Mouse (Mus musculus): Measurements from ENCODE around the gene Galntl6. TPM values are rescaled to one million over a fixed set of nuclear protein-coding genes. Genes with fewer than 3 reads are reported as not detected.
"Not testable (repeated sequence)": the region's sequence is repeated elsewhere in the genome, so short reads cannot be mapped to it uniquely, and the experiment has no call there.

Gene Galntl6
- polyA plus RNA-seq, 1 experiment from 2014 or later = 0.73 TPM

DNA sequence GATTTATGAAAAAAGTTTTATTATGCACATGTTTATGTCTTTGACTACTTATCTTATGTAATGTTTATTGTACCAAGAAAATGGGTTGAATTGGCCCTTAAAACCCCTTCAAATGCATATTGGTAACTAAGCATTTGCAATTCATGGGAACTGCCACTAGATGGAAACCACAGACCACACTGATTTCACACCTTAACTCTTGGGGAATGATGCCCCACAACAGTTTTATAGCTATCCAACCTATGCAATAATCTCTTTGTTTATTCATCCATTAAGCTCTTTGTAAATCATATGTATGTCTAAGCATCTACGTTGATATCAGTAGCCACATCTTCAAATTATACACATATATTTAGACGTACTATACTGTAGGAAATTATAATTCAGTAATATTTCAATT, 346.3 kb downstream of the Galntl6 start:
- no peaks in the 10 kb centered on the region for H3K27me3 ChIP-seq (ENCODE audit: low read depth, poor library complexity, severe bottlenecking)
- 0 out of 2 replicates have a peak, but pooled peaks cover 4% of the 10 kb centered on the region for H3K4me1 ChIP-seq
- H3K27ac ChIP-seq = no peak overlapping the region
- WGBS = 60% methylated on average over 2 of the region's 2 CpGs
- no peaks in the 10 kb centered on the region for H3K36me3 ChIP-seq
- H3K4me3 ChIP-seq = no peak overlapping the region
- H3K9me3 ChIP-seq (replicated peaks) = no peaks in the 10 kb centered on the region
- DNase-seq (ENCODE audit: low spot score) = no peak

GRCm38 (mm10) chr8:58535781-58536180, 376.7 kb downstream of the Galntl6 start:
- Histone ChIP-seq H3K9me3 (replicated peaks) (no peaks in the 10 kb centered on the region), H3K4me1 (no peaks in the 10 kb centered on the region), H3K27ac (no peak overlapping the region), H3K27me3 (ENCODE audit: low read depth, poor library complexity, severe bottlenecking) (no peaks in the 10 kb centered on the region), H3K4me3 (no peak overlapping the region), H3K36me3 (no peaks in the 10 kb centered on the region)
- WGBS = 89% methylated on average over 2 of the region's 2 CpGs
- no peak for DNase-seq (ENCODE audit: low spot score)

GRCm38 (mm10) chr8:58534631-58535030, 377.8 kb downstream of the Galntl6 start:
- no peak for DNase-seq (ENCODE audit: low spot score)

GRCm38 (mm10) chr8:58523443-58523842, 389.0 kb downstream of the Galntl6 start:
- Histone ChIP-seq H3K27ac (no peak overlapping the region), H3K27me3 (ENCODE audit: low read depth, poor library complexity, severe bottlenecking) (no peaks in the 10 kb centered on the region), H3K36me3 (no peaks in the 10 kb centered on the region), H3K4me1 (no peaks in the 10 kb centered on the region), H3K9me3 (replicated peaks) (no peaks in the 10 kb centered on the region), H3K4me3 (no peak overlapping the region)
- no peak for DNase-seq (ENCODE audit: low spot score)
- WGBS = 16% methylated on average over 1 of the region's 1 CpGs

More at GRCm38 (mm10) chr8:58534631-58535030, 377.8 kb downstream of the Galntl6 start:
- no peaks in the 10 kb centered on the region for H3K36me3 ChIP-seq
- no peak overlapping the region for H3K4me3 ChIP-seq
- no peaks in the 10 kb centered on the region for H3K4me1 ChIP-seq
- no peak overlapping the region for H3K27ac ChIP-seq
- no peaks in the 10 kb centered on the region for H3K27me3 ChIP-seq (ENCODE audit: low read depth, poor library complexity, severe bottlenecking)
- H3K9me3 ChIP-seq (replicated peaks) = no peaks in the 10 kb centered on the region

GRCm38 (mm10) chr8:58521932-58522331, 390.5 kb downstream of the Galntl6 start:
- H3K4me3 ChIP-seq = no peak overlapping the region
- H3K4me1 ChIP-seq = no peaks in the 10 kb centered on the region
- no peak overlapping the region for H3K27ac ChIP-seq
- DNase-seq (ENCODE audit: low spot score) = no peak
- H3K27me3 ChIP-seq (ENCODE audit: low read depth, poor library complexity, severe bottlenecking) = no peaks in the 10 kb centered on the region
- no peaks in the 10 kb centered on the region for H3K9me3 ChIP-seq (replicated peaks)
- H3K36me3 ChIP-seq = no peaks in the 10 kb centered on the region

- no peak for DNase-seq (ENCODE audit: low spot score)
- H3K27me3 ChIP-seq (ENCODE audit: low read depth, poor library complexity, severe bottlenecking) = no peaks in the 10 kb centered on the region
- no peak overlapping the region for H3K4me3 ChIP-seq
- no peaks in the 10 kb centered on the region for H3K4me1 ChIP-seq
- H3K27ac ChIP-seq = no peak overlapping the region
- no peaks in the 10 kb centered on the region for H3K36me3 ChIP-seq
- no peaks in the 10 kb centered on the region for H3K9me3 ChIP-seq (replicated peaks)
Observed at GRCm38 (mm10) chr8:58510516-58510915, 401.9 kb downstream of the Galntl6 start.

- DNase-seq (ENCODE audit: low spot score) = no peak
- Histone ChIP-seq H3K9me3 (replicated peaks) (no peaks in the 10 kb centered on the region), H3K36me3 (no peaks in the 10 kb centered on the region), H3K27me3 (ENCODE audit: low read depth, poor library complexity, severe bottlenecking) (no peaks in the 10 kb centered on the region), H3K4me1 (no peaks in the 10 kb centered on the region), H3K27ac (no peak overlapping the region), H3K4me3 (no peak overlapping the region)
- 89% methylated on average over 1 of the region's 1 CpGs for WGBS
Observed at GRCm38 (mm10) chr8:58509051-58509450, 403.4 kb downstream of the Galntl6 start.

GRCm38 (mm10) chr8:58487099-58487498, 425.3 kb downstream of the Galntl6 start:
- Histone ChIP-seq H3K36me3 (no peaks in the 10 kb centered on the region), H3K4me3 (no peak overlapping the region), H3K9me3 (replicated peaks) (no peaks in the 10 kb centered on the region), H3K27ac (no peak overlapping the region), H3K27me3 (ENCODE audit: low read depth, poor library complexity, severe bottlenecking) (no peaks in the 10 kb centered on the region), H3K4me1 (no peaks in the 10 kb centered on the region)
- DNase-seq (ENCODE audit: low spot score) = no peak
- 89% methylated on average over 4 of the region's 4 CpGs for WGBS

- not testable (repeated sequence) for DNase-seq (ENCODE audit: low spot score); H3K27ac ChIP-seq; H3K9me3 ChIP-seq (replicated peaks); H3K27me3 ChIP-seq (ENCODE audit: low read depth, poor library complexity, severe bottlenecking); H3K4me1 ChIP-seq; H3K4me3 ChIP-seq; H3K36me3 ChIP-seq
- 87% methylated on average over 2 of the region's 2 CpGs for WGBS
Observed at GRCm38 (mm10) chr8:58463342-58463741, 449.1 kb downstream of the Galntl6 start.

- H3K4me3 ChIP-seq = no peak overlapping the region
- no peaks in the 10 kb centered on the region for H3K9me3 ChIP-seq (replicated peaks)
- no peak for DNase-seq (ENCODE audit: low spot score)
- H3K4me1 ChIP-seq = no peaks in the 10 kb centered on the region
- no peaks in the 10 kb centered on the region for H3K27me3 ChIP-seq (ENCODE audit: low read depth, poor library complexity, severe bottlenecking)
- 98% methylated on average over 2 of the region's 2 CpGs for WGBS
- no peak overlapping the region for H3K27ac ChIP-seq
- no peaks in the 10 kb centered on the region for H3K36me3 ChIP-seq
Observed at GRCm38 (mm10) chr8:58442696-58443095, 469.7 kb downstream of the Galntl6 start.

- Histone ChIP-seq H3K27ac (no peak overlapping the region), H3K9me3 (replicated peaks) (no peaks in the 10 kb centered on the region), H3K4me3 (no peak overlapping the region), H3K36me3 (no peaks in the 10 kb centered on the region), H3K4me1 (no peaks in the 10 kb centered on the region), H3K27me3 (ENCODE audit: low read depth, poor library complexity, severe bottlenecking) (no peaks in the 10 kb centered on the region)
- no peak for DNase-seq (ENCODE audit: low spot score)
- WGBS = 61% methylated on average over 5 of the region's 5 CpGs
Observed at GRCm38 (mm10) chr8:58418481-58418880, 494.0 kb downstream of the Galntl6 start.

DNA sequence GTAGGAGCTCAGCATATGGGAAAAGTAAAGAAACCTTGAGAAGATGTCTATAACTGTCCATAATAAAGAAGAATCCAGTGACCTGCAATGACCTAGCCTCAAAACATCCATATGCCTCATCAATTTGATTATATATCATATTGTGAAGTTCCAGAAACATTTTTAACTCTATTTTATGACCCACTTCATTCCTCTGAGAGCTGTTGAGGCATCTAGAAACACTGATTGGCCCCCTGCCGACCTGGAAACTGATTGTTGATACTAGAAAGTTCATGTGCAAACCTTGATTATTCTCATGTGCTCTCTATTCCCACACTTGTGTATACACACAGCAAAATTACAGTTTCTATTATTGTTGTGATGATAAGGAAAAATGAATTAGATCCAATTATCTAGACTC, 494.9 kb downstream of the Galntl6 start:
- no peak overlapping the region for H3K27ac ChIP-seq
- H3K27me3 ChIP-seq (ENCODE audit: low read depth, poor library complexity, severe bottlenecking) = no peaks in the 10 kb centered on the region
- no peaks in the 10 kb centered on the region for H3K4me1 ChIP-seq
- DNase-seq (ENCODE audit: low spot score) = no peak
- H3K4me3 ChIP-seq = no peak overlapping the region
- no peaks in the 10 kb centered on the region for H3K36me3 ChIP-seq
- no peaks in the 10 kb centered on the region for H3K9me3 ChIP-seq (replicated peaks)
- WGBS = 74% methylated on average over 1 of the region's 1 CpGs

GRCm38 (mm10) chr8:58396500-58396899, 515.9 kb downstream of the Galntl6 start:
- Histone ChIP-seq H3K36me3 (no peaks in the 10 kb centered on the region), H3K4me1 (no peaks in the 10 kb centered on the region), H3K9me3 (replicated peaks) (no peaks in the 10 kb centered on the region), H3K4me3 (no peak overlapping the region), H3K27me3 (ENCODE audit: low read depth, poor library complexity, severe bottlenecking) (no peaks in the 10 kb centered on the region), H3K27ac (no peak overlapping the region)
- 67% methylated on average over 3 of the region's 3 CpGs for WGBS
- no peak for DNase-seq (ENCODE audit: low spot score)

DNA sequence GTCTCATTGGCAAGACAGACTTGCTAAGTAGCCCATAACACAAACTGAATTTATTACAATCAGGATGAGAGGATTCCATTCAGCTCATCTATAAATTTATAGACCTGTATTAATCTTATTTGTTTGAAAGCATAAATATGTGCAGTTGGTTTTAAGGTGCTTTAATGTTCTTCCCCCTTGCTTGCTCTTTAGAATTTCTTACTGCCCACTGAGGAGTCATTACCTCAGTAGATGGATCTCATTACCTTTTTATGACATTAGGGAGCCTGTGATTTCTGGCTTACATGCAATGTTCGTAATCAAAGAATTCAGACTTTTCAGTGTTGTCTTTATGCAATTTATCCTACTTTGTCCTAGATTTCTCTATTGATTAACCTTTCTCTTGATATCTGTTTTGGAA, 516.6 kb downstream of the Galntl6 start:
- DNase-seq (ENCODE audit: low spot score) = no peak
- 86% methylated on average over 1 of the region's 1 CpGs for WGBS
- Histone ChIP-seq H3K27ac (no peak overlapping the region), H3K4me1 (no peaks in the 10 kb centered on the region), H3K9me3 (replicated peaks) (no peaks in the 10 kb centered on the region), H3K4me3 (no peak overlapping the region), H3K36me3 (no peaks in the 10 kb centered on the region), H3K27me3 (ENCODE audit: low read depth, poor library complexity, severe bottlenecking) (no peaks in the 10 kb centered on the region)

Measured in limb, embryonic 10.5 days (tissue).